Mouse (Mus musculus) heart, postnatal 0 days (tissue): Measurements from ENCODE around the gene Plcl1. TPM values are rescaled to one million over a fixed set of nuclear protein-coding genes. Genes with fewer than 3 reads are reported as not detected.

ENCODE experiments used
- ATAC-seq: fragments of 200-750 bp; cut with Nextera tagmentation; 2 replicates; pipeline ENCODE4 v1.8.0; 2017; ENCODE audit warnings: low read depth, moderate number of reproducible peaks, moderate library complexity; ENCODE audit not compliant: insufficient read depth
- DNase-seq: peaks from one replicate; pipeline ENCODE4 v3.0.0-alpha.2; 2016; ENCODE audit warnings: low spot score
- H3K27ac ChIP-seq: fragments of 300-500 bp; sonication (generic); 2 replicates; pipeline ENCODE4 v1.5.1; 2014; ENCODE audit warnings: low read depth, mild to moderate bottlenecking
- H3K27me3 ChIP-seq: fragments of 300-500 bp; sonication (generic); 2 replicates; pipeline ENCODE4 v1.6.1; 2014; ENCODE audit warnings: low read length, mixed read lengths; ENCODE audit not compliant: control insufficient read depth, insufficient read depth
- H3K36me3 ChIP-seq: fragments of 300-500 bp; sonication (generic); replicated peaks from 2 replicates; pipeline ENCODE4 v1.6.1; 2014; ENCODE audit warnings: low read length, mixed read lengths; ENCODE audit not compliant: control insufficient read depth, insufficient read depth
- H3K4me1 ChIP-seq: fragments of 300-500 bp; sonication (generic); 2 replicates; pipeline ENCODE4 v1.6.1; 2014; ENCODE audit warnings: antibody characterized with exemption; ENCODE audit not compliant: control insufficient read depth, insufficient read depth
- H3K4me2 ChIP-seq: fragments of 300-500 bp; sonication (generic); 2 replicates; pipeline ENCODE4 v1.6.1; 2014; ENCODE audit warnings: low read depth, mild to moderate bottlenecking, low read length, moderate library complexity
- H3K4me3 ChIP-seq: fragments of 300-500 bp; sonication (generic); 2 replicates; pipeline ENCODE4 v1.5.1; 2014; ENCODE audit warnings: low read depth, low read length
- H3K9ac ChIP-seq: fragments of 300-500 bp; sonication (generic); replicated peaks from 2 replicates; pipeline ENCODE4 v1.6.1; 2014; ENCODE audit warnings: low read depth, low read length, mixed read lengths
- H3K9me3 ChIP-seq: fragments of 300-500 bp; sonication (generic); replicated peaks from 2 replicates; pipeline ENCODE4 v1.6.1; 2016; ENCODE audit warnings: low read length; ENCODE audit not compliant: control insufficient read depth
- CTCF ChIP-seq: IDR thresholded peaks from 2 replicates; pipeline ENCODE4 v1.5.1; 2016; ENCODE audit warnings: antibody characterized with exemption, control low read depth, low read depth
- EP300 ChIP-seq: IDR thresholded peaks from 2 replicates; pipeline ENCODE4 v1.6.1; 2016; ENCODE audit warnings: antibody characterized with exemption, low read depth
- WGBS: fragments of 180-500 bp; shearing (Covaris S2); extraction: QIAGEN DNeasy Blood & Tissue Kit; methylation state at CpG from one replicate; pipeline ENCODE4 v1.1.7; 2014; 5-methylcytosine and 5-hydroxymethylcytosine counted together
- polyA plus RNA-seq: library from polyadenylated mRNA; unstranded; fragments of >200 nt; fragmentation: Nextera tagmentation; extraction: Ambion mirVana; gene quantifications from 2 replicates; pipeline ENCODE4 v1.2.1, GENCODE M21; 2015
- total RNA-seq: library from RNA; depleted of rRNA; stranded (reverse); fragments of >200 nt; gene quantifications from 2 replicates; pipeline ENCODE4 v1.2.3, GENCODE M21; 2014; ENCODE audit warnings: low replicate concordance

The Plcl1 gene
- total and polyA plus RNA-seq, 2 experiments from 2014 or later, result 0.11 to 1.2 TPM

DNA sequence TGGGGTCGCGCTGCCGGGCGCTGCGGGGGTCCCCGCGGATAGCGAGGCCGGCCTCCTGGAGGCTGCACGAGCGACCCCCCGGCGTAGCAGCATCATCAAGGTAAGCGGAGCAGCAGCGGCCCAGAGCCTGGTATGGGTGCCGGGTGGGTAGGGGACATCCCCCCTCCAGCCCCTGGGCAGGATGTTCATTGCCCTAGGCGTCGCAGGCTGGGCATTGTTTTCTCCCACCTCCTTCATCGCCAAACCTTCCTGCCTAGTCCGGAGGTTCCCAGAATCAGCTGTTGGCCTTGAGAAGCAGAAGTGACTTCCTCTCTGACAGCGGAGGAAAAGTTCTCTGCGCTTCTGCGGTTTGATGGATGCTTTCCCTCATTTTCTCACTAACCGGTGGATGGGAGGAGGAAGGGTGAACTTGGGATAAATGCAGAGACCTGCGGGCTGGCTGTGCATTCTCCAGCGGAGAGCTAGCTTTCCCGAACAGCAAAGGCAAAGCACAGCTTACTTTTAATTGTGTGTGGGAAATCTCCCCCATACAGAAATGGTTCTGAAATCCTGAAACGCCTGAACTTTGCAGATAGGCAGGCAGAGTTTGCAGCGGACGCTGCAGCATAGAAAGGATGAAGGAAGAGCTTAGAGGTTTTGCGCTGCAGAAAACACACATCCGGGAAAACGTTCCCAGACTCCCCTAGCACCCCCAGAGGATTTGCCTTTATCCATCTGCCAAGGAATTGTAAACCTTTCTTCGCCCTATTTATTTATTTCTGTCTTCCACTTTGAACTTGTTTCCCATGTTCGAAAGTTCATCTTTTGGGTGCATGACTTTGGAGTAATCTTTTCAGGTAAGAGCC, 1.0 kb downstream of the Plcl1 start:
- no peak for ATAC-seq

DNA sequence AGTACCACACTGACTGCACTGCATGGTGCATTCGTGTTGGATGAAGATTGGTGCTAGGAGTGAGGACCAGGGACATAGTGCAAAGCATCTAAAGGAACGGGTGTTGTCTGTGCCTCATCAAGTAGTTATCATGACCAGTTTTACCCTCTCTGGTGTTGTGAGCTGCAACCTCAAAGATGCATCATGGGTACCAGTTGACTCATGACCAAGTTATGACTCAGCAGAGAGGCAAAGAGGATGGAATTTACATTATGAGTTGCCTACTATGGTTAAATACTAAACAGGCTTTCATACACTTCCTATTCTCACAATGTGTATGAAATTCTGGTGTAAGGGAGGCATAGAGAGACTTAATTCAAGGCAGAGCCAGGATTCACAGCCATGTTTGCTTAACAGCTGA, 4.9 kb downstream of the Plcl1 start:
- Histone ChIP-seq H3K27me3 (no peaks in the 10 kb centered on the region), H3K9ac (no peak overlapping the region), H3K36me3 (no peaks in the 10 kb centered on the region), H3K9me3 (no peaks in the 10 kb centered on the region), H3K27ac (no peak overlapping the region), H3K4me3 (no peak overlapping the region), H3K4me2 (no peak overlapping the region), H3K4me1 (0 out of 2 replicates have a peak, but pooled peaks cover 3% of the 10 kb centered on the region)
- TF ChIP-seq EP300 (no peak), CTCF (no peak)
- WGBS, result 65% methylated on average over 2 of the region's 2 CpGs
- DNase-seq (no peak), ATAC-seq (no peak)

More for the DNA sequence above, 1.0 kb downstream of the Plcl1 start:
- H3K27me3 ChIP-seq, result no peaks in the 10 kb centered on the region
- H3K36me3 ChIP-seq, result no peaks in the 10 kb centered on the region
- peak overlapping the region; percentile 52; the same call in 1 of the 2 replicates for H3K27ac ChIP-seq
- peaks cover 12% of the 10 kb centered on the region; the same call in 1 of the 2 replicates for H3K4me1 ChIP-seq
- peak overlapping the region; percentile 69 for H3K4me2 ChIP-seq
- 4% methylated on average over 34 of the region's 35 CpGs for WGBS
- peak; percentile 12 for DNase-seq
- H3K4me3 ChIP-seq, result peak overlapping the region; percentile 66
- peak overlapping the region; percentile 47; the same call in 1 of the 2 replicates for H3K9ac ChIP-seq
- H3K9me3 ChIP-seq, result no peaks in the 10 kb centered on the region
- TF ChIP-seq EP300 (no peak; the same call in 1 of the 2 replicates), CTCF (no peak)

DNA sequence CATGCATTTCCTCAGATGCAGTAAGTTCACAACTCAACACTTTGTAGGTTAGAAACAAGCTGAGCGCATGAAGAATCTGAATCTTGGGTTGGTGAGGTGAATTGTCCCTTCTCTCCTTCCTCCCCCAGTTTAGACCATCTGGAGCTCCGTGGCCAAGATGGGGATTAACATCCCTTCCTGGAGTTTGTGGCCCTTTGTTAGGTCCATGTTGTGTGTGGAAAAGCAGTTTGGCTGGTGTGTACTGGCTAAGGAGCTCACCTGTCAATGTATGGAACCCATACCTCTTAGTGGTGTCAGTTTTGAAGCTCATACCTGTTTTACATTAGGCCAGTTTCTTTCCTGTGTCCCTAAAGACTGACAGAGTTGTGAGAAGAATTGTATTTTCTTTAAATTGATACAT, 5.4 kb downstream of the Plcl1 start:
- no peak overlapping the region for H3K9ac ChIP-seq
- TF ChIP-seq EP300 (no peak), CTCF (no peak)
- no peak for ATAC-seq
- H3K4me1 ChIP-seq, result 0 out of 2 replicates have a peak, but pooled peaks cover 3% of the 10 kb centered on the region
- no peak overlapping the region for H3K4me2 ChIP-seq
- no peak overlapping the region for H3K27ac ChIP-seq
- H3K36me3 ChIP-seq, result no peaks in the 10 kb centered on the region
- no peaks in the 10 kb centered on the region for H3K9me3 ChIP-seq
- DNase-seq, result no peak
- H3K27me3 ChIP-seq, result no peaks in the 10 kb centered on the region
- no peak overlapping the region for H3K4me3 ChIP-seq
- 65% methylated on average over 2 of the region's 2 CpGs for WGBS

DNA sequence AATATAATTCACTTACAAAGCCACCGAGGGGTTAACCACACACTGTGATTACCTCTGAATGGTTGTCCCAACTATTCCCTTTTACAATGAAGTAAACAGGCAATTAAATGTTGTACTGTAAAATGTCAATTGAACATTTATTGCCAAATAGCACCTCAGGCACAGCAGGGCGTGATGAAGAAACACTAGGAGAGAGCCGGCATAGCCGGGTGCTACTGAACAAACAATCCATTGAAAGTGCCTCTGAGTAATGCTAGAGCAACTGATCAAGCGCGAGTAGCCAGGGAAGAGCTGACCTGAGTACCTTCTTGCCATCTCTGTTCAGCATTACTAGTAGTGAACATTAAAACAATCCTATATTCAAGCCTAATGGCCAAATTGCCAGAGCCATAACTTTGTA, 6.8 kb downstream of the Plcl1 start:
- no peak overlapping the region for H3K4me2 ChIP-seq
- H3K36me3 ChIP-seq, result no peaks in the 10 kb centered on the region
- H3K9me3 ChIP-seq, result no peaks in the 10 kb centered on the region
- TF ChIP-seq CTCF, result no peak
- no peak for TF ChIP-seq EP300
- ATAC-seq (no peak), DNase-seq (no peak)
- H3K27ac ChIP-seq, result no peak overlapping the region
- 84% methylated on average over 6 of the region's 6 CpGs for WGBS
- H3K9ac ChIP-seq, result no peak overlapping the region
- no peaks in the 10 kb centered on the region for H3K27me3 ChIP-seq
- H3K4me1 ChIP-seq, result no peaks in the 10 kb centered on the region
- no peak overlapping the region for H3K4me3 ChIP-seq

DNA sequence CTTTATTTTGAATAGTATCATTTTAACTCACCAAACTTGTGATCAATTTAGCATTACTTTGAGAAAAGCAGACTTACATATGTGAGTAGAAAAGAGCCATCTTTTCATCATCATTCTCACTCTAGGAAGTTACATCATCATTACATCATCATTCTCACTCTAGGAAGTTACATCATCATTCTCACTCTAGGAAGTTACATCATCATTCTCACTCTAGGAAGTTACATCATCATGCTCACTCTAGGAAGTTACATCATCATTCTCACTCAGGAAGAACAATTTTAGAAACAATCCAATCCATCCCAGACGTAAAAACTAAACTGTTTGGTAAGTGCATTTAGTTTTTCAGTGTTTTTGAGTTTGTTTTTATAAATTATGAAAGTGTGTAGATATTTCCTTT, 7.8 kb downstream of the Plcl1 start:
- Histone ChIP-seq H3K4me2 (no peak overlapping the region), H3K27ac (no peak overlapping the region), H3K4me3 (no peak overlapping the region), H3K36me3 (no peaks in the 10 kb centered on the region), H3K9me3 (no peaks in the 10 kb centered on the region), H3K27me3 (no peaks in the 10 kb centered on the region), H3K4me1 (no peaks in the 10 kb centered on the region), H3K9ac (no peak overlapping the region)
- no peak for TF ChIP-seq EP300
- no peak for TF ChIP-seq CTCF
- DNase-seq (no peak), ATAC-seq (no peak)
- WGBS, result 63% methylated on average over 1 of the region's 1 CpGs

DNA sequence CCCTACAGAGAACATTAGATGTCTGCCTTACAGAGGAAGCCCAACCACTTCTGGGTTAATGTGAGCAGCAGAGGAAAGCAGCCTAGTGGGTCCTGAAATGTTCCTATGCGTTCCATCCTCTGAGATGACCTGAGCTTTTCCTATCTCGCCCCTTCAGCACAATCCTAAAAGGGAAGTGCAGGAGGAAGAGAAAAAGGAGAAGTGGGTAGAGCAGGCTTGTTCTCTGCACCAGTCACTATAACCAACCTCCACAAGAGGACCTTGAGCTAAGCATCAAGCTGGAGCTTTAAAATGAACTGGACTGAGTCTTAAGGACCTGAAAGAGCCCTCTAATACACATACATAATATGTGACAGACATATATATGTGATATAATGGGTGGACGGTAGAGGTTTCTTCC, 13.2 kb downstream of the Plcl1 start:
- 65% methylated on average over 3 of the region's 3 CpGs for WGBS
- Histone ChIP-seq H3K36me3 (no peaks in the 10 kb centered on the region), H3K27me3 (no peaks in the 10 kb centered on the region), H3K27ac (no peak overlapping the region), H3K9ac (no peak overlapping the region), H3K9me3 (no peaks in the 10 kb centered on the region), H3K4me3 (no peak overlapping the region), H3K4me1 (no peaks in the 10 kb centered on the region), H3K4me2 (no peak overlapping the region)
- no peak for ATAC-seq
- no peak for DNase-seq
- TF ChIP-seq EP300, result no peak
- no peak for TF ChIP-seq CTCF
